Mouse (Mus musculus): ENCODE measurements around the gene Gm3298.
"Not testable (repeated sequence)": the region's sequence is repeated elsewhere in the genome, so short reads cannot be mapped to it uniquely, and the experiment has no call there.

Gene Gm3298

DNA sequence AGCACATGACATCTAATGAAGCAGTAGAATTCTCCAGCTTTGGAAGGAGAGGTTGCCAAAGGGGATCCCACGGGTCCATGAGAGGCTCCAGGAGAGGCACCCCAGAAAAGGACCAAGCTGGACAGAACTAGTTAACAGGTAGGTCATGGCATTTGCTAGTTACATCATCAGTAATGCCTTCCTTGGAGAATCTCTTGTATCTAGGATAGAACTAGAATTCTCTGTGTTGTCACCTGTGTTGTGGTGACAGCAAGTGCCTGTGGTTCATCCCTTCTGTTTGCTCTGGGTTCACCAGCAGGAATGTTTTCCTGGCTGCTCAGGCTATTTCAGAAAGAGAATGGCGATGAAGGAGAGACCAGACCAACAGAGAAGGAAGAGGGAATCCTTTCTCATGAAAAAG lies at the start of gene Gm3298:
Gm3298 (plus strand) TSS at position 301 of the 400 bp plus-strand sequence.
- not testable (repeated sequence) for DNase-seq

GRCm38 (mm10) chr14:4983635-4984034 lies 32.1 kb upstream of the Gm3298 start, which contains the start of gene Gm8297:
Gm8297 (plus strand) TSS chr14:4983935.
- DNase-seq = not testable (repeated sequence)

- DNase-seq = not testable (repeated sequence)
Observed at GRCm38 (mm10) chr14:5050329-5050728, 34.6 kb downstream of the Gm3298 start, which contains the start of gene 4930555G01Rik. 4930555G01Rik (plus strand) TSS chr14:5050629.
